Mouse (Mus musculus) embryonic fibroblast, embryonic 13.5 days (primary cell): ENCODE data around the gene Cab39l.

Experiments used
- CTCF ChIP-seq: IDR thresholded peaks from 2 replicates; pipeline ENCODE4 v1.5.1; 2011; ENCODE audit warnings: mild to moderate bottlenecking, control low read depth, low read length, moderate library complexity, borderline replicate concordance; ENCODE audit not compliant: insufficient read depth
- POLR2A ChIP-seq: IDR thresholded peaks from 2 replicates; pipeline ENCODE4 v1.6.1; 2011; ENCODE audit warnings: low read depth, mild to moderate bottlenecking, control low read depth, low read length, moderate library complexity

- TF ChIP-seq CTCF (no peak), POLR2A (no peak)
Measured at GRCm38 (mm10) chr14:59604002-59604645, 163.4 kb downstream of the Cab39l start.
